Comparison of ENCODE assay signal across 22 mouse cellular contexts in genomic region chr10:7840785-7841184, GRCm38 (mm10). TPM values are rescaled to one million over a fixed set of nuclear protein-coding genes. Genes with fewer than 3 reads are reported as not detected.
DNase-seq lines count a peak whose midpoint lies in the region; ATAC-seq and TF ChIP-seq lines count a peak whose summit lies in the region.
"Had no signal": no experiment of that assay in that cellular context is flagged by ENCODE, and none has a peak within 500 bp of the region (broad histone marks: within the 10 kb centered on the region; RNA-seq: fewer than 3 reads in every experiment).

No protein-coding gene starts in this region.

- intact Hi-C loops in gastrocnemius, adult 2 months (cut with DNase I), result no loop called here
- intact Hi-C loops in heart, adult 2 months (cut with DNase I), result no loop called here

- no peak for TF ChIP-seq CTCF in gastrocnemius, adult 2 months (IDR thresholded peaks at IDR 0.05)
- TF ChIP-seq CTCF in heart, adult 2 months (IDR thresholded peaks at IDR 0.05), result no peak

- H3K36me3 ChIP-seq in heart, embryonic 16.5 days (ENCODE audit: control insufficient read depth, insufficient read depth), result no peaks in the 10 kb centered on the region
- H3K36me3 ChIP-seq in heart, adult 2 months (ENCODE audit: control insufficient read depth, insufficient read depth, low read length), result no peaks in the 10 kb centered on the region
- H3K36me3 ChIP-seq: embryonic facial prominence, embryonic 12.5 days; hindbrain, embryonic 10.5 days; midbrain, embryonic 10.5 days had no signal

- H3K27ac ChIP-seq in gastrocnemius, adult 2 months, result peak overlapping the region; percentile 87
- H3K27ac ChIP-seq in heart, embryonic 16.5 days (ENCODE audit: low read length), result peak overlapping the region; percentile 90
- no peak overlapping the region for H3K27ac ChIP-seq in heart, adult 2 months
- H3K27ac ChIP-seq: embryonic facial prominence, embryonic 12.5 days; forebrain, embryonic 13.5 days; hindbrain, embryonic 10.5 days; left cerebral cortex, adult 2 months; midbrain, embryonic 10.5 days had no signal

- H3K27me3 ChIP-seq in heart, embryonic 16.5 days (ENCODE audit: control insufficient read depth, insufficient read depth, low read length), result peaks cover 3% of the 10 kb centered on the region
- no peaks in the 10 kb centered on the region for H3K27me3 ChIP-seq in heart, adult 2 months (ENCODE audit: control insufficient read depth, insufficient read depth, low read length)
- H3K27me3 ChIP-seq: embryonic facial prominence, embryonic 12.5 days; forebrain, embryonic 13.5 days had no signal

- H3K9me3 ChIP-seq in heart, embryonic 16.5 days (replicated peaks; ENCODE audit: control insufficient read depth, low read length), result 0 out of 2 replicates have a peak, but pooled peaks cover 5% of the 10 kb centered on the region
- H3K9me3 ChIP-seq: embryonic facial prominence, embryonic 12.5 days; forebrain, embryonic 13.5 days; hindbrain, embryonic 10.5 days; midbrain, embryonic 10.5 days had no signal

- no peak for TF ChIP-seq POLR2A in heart, adult 2 months (IDR thresholded peaks at IDR 0.05; ENCODE audit: insufficient read depth, low read depth, low read length)

- no peak for ATAC-seq in heart, embryonic 16.5 days (replicated peaks; ENCODE audit: extremely low read depth, insufficient read depth, low FRiP score)
- ATAC-seq: forebrain, embryonic 13.5 days had no signal

- 67% methylated on average over 3 of the region's 3 CpGs for WGBS in heart, embryonic 16.5 days
- WGBS in heart, adult 2 months, result 68% methylated on average over 3 of the region's 3 CpGs

- DNase-seq in gastrocnemius, adult 2 months, result peak; percentile 35
- DNase-seq in gastrocnemius, postnatal 4 days (ENCODE audit: low spot score in 2 of 2), result no peak
- no peak for DNase-seq in heart, adult 2 months
- DNase-seq in adipocyte (ENCODE audit: low spot score), result peak; percentile 16
- peak; percentile 42 for DNase-seq in thymus, postnatal 0 days (ENCODE audit: low spot score)
- no peak for DNase-seq in cerebellum, postnatal 10 days
- DNase-seq in embryo, embryonic 9.5 days (ENCODE audit: extremely low spot score), result no peak
- DNase-seq: cerebellum, adult 8-10 months; gastrocnemius, postnatal 14 days; kidney, adult 2 months; kidney, postnatal 10 days; left cerebral cortex, postnatal 4 days; liver; lung, adult 18-20 months; lung, postnatal 14 days had no signal

- H3K79me2 ChIP-seq in heart, adult 2 months (replicated peaks; ENCODE audit: control insufficient read depth, insufficient read depth, low read length), result no peaks in the 10 kb centered on the region

- H3K9ac ChIP-seq in heart, embryonic 16.5 days (ENCODE audit: low read length), result no peak overlapping the region
- H3K9ac ChIP-seq in heart, adult 2 months (ENCODE audit: low read depth, low read length), result no peak overlapping the region
- H3K9ac ChIP-seq: embryonic facial prominence, embryonic 12.5 days; forebrain, embryonic 13.5 days had no signal

- no peak overlapping the region for H3K4me3 ChIP-seq in gastrocnemius, adult 2 months
- no peak overlapping the region for H3K4me3 ChIP-seq in heart, embryonic 16.5 days (ENCODE audit: low read length)
- no peak overlapping the region for H3K4me3 ChIP-seq in heart, adult 2 months
- H3K4me3 ChIP-seq: embryonic facial prominence, embryonic 12.5 days; erythroblast, embryonic 14.5 days; forebrain, embryonic 13.5 days; hindbrain, embryonic 10.5 days; left cerebral cortex, adult 2 months; midbrain, embryonic 10.5 days had no signal

- no peak for TF ChIP-seq EP300 in heart, adult 2 months (IDR thresholded peaks at IDR 0.05; ENCODE audit: insufficient read depth, low read depth, low read length)

- H3K4me1 ChIP-seq in heart, embryonic 16.5 days (ENCODE audit: control insufficient read depth, insufficient read depth, low read length), result peaks cover 23% of the 10 kb centered on the region
- peaks cover 7% of the 10 kb centered on the region for H3K4me1 ChIP-seq in heart, adult 2 months (ENCODE audit: control insufficient read depth, insufficient read depth, low read length)
- H3K4me1 ChIP-seq: forebrain, embryonic 13.5 days; hindbrain, embryonic 10.5 days; midbrain, embryonic 10.5 days had no signal

- H3K4me2 ChIP-seq in heart, embryonic 16.5 days (ENCODE audit: low read depth, low read length), result no peak overlapping the region
- H3K4me2 ChIP-seq: embryonic facial prominence, embryonic 12.5 days; forebrain, embryonic 13.5 days had no signal

RNA-seq across cellular contexts. Expression of gene Zc3h12d, which starts 8.5 kb away (rescaled TPM):
- under 1 TPM in 1 of 2 experiments, not detected in 1; 0.08 TPM for total RNA-seq in gastrocnemius, adult 2 months (2021)
- total RNA-seq in gastrocnemius, postnatal 4 days (2021), result under 1 TPM; 0.16 to 0.22 TPM
- polyA plus RNA-seq in heart, embryonic 16.5 days (2015; fragmentation: Nextera tagmentation; extraction: Ambion mirVana), result 0.34 and 0.38 TPM in 2 replicates
- total RNA-seq in heart, adult 2 months (2021), result under 1 TPM; 0.21 to 0.32 TPM
- 0.35 and 0.50 TPM in 2 replicates for polyA plus RNA-seq in heart, adult 2 months (2012; rRNA removed)
- 2.4 and 2.5 TPM in 2 replicates for polyA plus RNA-seq in thymus, postnatal 0 days (2015; fragmentation: Nextera tagmentation; extraction: Ambion mirVana)
- total RNA-seq: gastrocnemius, postnatal 14 days had no signal
- polyA plus RNA-seq: erythroblast, embryonic 14.5 days; forebrain, embryonic 13.5 days had no signal

RNA-seq across cellular contexts. Expression of gene Ppil4, which starts 48.1 kb away (rescaled TPM):
- total RNA-seq in gastrocnemius, adult 2 months (2021), result 10 to 100 TPM; 11.9 to 13.8 TPM
- total RNA-seq in gastrocnemius, postnatal 4 days (2021), result 10 to 100 TPM; 16.3 to 22.9 TPM
- polyA plus RNA-seq in heart, embryonic 16.5 days (2015; fragmentation: Nextera tagmentation; extraction: Ambion mirVana), result 28.1 and 34.1 TPM in 2 replicates
- 10 to 100 TPM; 14.8 to 15.3 TPM for total RNA-seq in heart, adult 2 months (2021)
- 5.3 and 7.2 TPM in 2 replicates for polyA plus RNA-seq in heart, adult 2 months (2012; rRNA removed)
- 49.8 and 52.5 TPM in 2 replicates for polyA plus RNA-seq in thymus, postnatal 0 days (2015; fragmentation: Nextera tagmentation; extraction: Ambion mirVana)

RNA-seq across cellular contexts. Expression of gene Ginm1, which starts 48.2 kb away (rescaled TPM):
- total RNA-seq in gastrocnemius, adult 2 months (2021), result 100 to 1,000 TPM in 1 of 2 experiments, 10 to 100 TPM in 1; 97.7 to 111 TPM
- 10 to 100 TPM; 55.6 to 61.6 TPM for total RNA-seq in gastrocnemius, postnatal 4 days (2021)
- 85.6 and 99.2 TPM in 2 replicates for polyA plus RNA-seq in heart, embryonic 16.5 days (2015; fragmentation: Nextera tagmentation; extraction: Ambion mirVana)
- total RNA-seq in heart, adult 2 months (2021), result 100 to 1,000 TPM in 1 of 2 experiments, 10 to 100 TPM in 1; 94.5 to 123 TPM
- 39.6 and 65.7 TPM in 2 replicates for polyA plus RNA-seq in heart, adult 2 months (2012; rRNA removed)
- 58.0 and 67.5 TPM in 2 replicates for polyA plus RNA-seq in thymus, postnatal 0 days (2015; fragmentation: Nextera tagmentation; extraction: Ambion mirVana)

Comparison
In these comparisons a context has a peak if more than half of its experiments do, and no peak if none do; other contexts are left out.
1. DNase-seq: peak in gastrocnemius, adult 2 months (single experiment), adipocyte (single experiment) and thymus, postnatal 0 days (single experiment); none in gastrocnemius, postnatal 4 days (0 of 2), heart, adult 2 months (0 of 2), cerebellum, postnatal 10 days (0 of 2) and embryo, embryonic 9.5 days (single experiment).